Mouse (Mus musculus) gastrocnemius, postnatal 36 days (tissue): ENCODE data around the gene Cltrn. TPM values are rescaled to one million over a fixed set of nuclear protein-coding genes. Genes with fewer than 3 reads are reported as not detected.

Experiments
- DNase-seq, 2 experiments: peaks; one replicate each; pipeline ENCODE4 v3.0.0; 2022
- intact Hi-C: fragments of 180-260 bp; cut with DNase I; formaldehyde crosslinking; loops from one replicate; pipeline ENCODE4 v1.15.1; 2025
- long read RNA-seq, 2 experiments: library from polyadenylated mRNA; stranded (forward); transcript quantifications; one replicate each; pipeline ENCODE4 v2.0.0; 2021
- total RNA-seq, 2 experiments: library from RNA; stranded (reverse); gene quantifications; 2 replicates each; pipeline ENCODE4 v1.2.3; 2021

The Cltrn gene
- not detected for total RNA-seq
- long read RNA-seq, experiment 1, result 0 reads
- long read RNA-seq, experiment 2, result 0 reads

GRCm38 (mm10) chrX:164088582-164088981, at the start of gene Cltrn:
TSS of gene Cltrn (plus strand) at chrX:164088830.
- no peak for DNase-seq
- intact Hi-C loops, result no loop called here

- intact Hi-C loops, result no loop called here
- DNase-seq, result no peak
These were observed 49.7 kb upstream of the Cltrn start for GRCm38 (mm10) chrX:164038882-164039281.

- DNase-seq, result no peak
- intact Hi-C loops, result no loop called here
These were observed 46.6 kb upstream of the Cltrn start for GRCm38 (mm10) chrX:164042069-164042468.

GRCm38 (mm10) chrX:164046736-164047135, 41.9 kb upstream of the Cltrn start:
- intact Hi-C loops, result no loop called here
- no peak for DNase-seq

GRCm38 (mm10) chrX:164055726-164056125, 32.9 kb upstream of the Cltrn start:
- intact Hi-C loops, result no loop called here
- no peak for DNase-seq

- intact Hi-C loops, result no loop called here
These were observed 30.1 kb upstream of the Cltrn start for GRCm38 (mm10) chrX:164058523-164058922.

GRCm38 (mm10) chrX:164059070-164059469, 29.6 kb upstream of the Cltrn start:
- intact Hi-C loops, result no loop called here
- DNase-seq, result no peak

More at GRCm38 (mm10) chrX:164058523-164058922, 30.1 kb upstream of the Cltrn start:
- no peak for DNase-seq

GRCm38 (mm10) chrX:164066185-164066584, 22.4 kb upstream of the Cltrn start:
- DNase-seq, result peak; percentile 14 to 48
- intact Hi-C loops, result loop anchor here (10.0 kb wide), 2 partner anchors 101 to 1151 kb away; no protein-coding TSS in a partner anchor

GRCm38 (mm10) chrX:164068968-164069367, 19.7 kb upstream of the Cltrn start:
- intact Hi-C loops, result loop anchor here (10.0 kb wide), 2 partner anchors 104 to 1154 kb away; no protein-coding TSS in a partner anchor
- no peak for DNase-seq

GRCm38 (mm10) chrX:164076040-164076775, 12.4 kb upstream of the Cltrn start, which contains the start of gene Siah1b:
TSS of gene Siah1b (minus strand) at chrX:164076493.
- peak; percentile 85 to 87 for DNase-seq
- intact Hi-C loops, result no loop called here

GRCm38 (mm10) chrX:164082030-164082429, 6.6 kb upstream of the Cltrn start:
- intact Hi-C loops, result no loop called here

GRCm38 (mm10) chrX:164089916-164090315, 1.3 kb downstream of the Cltrn start:
- DNase-seq, result no peak
- intact Hi-C loops, result no loop called here

More at GRCm38 (mm10) chrX:164082030-164082429, 6.6 kb upstream of the Cltrn start:
- no peak for DNase-seq

- intact Hi-C loops, result no loop called here
- no peak for DNase-seq
These were observed 3.9 kb downstream of the Cltrn start for GRCm38 (mm10) chrX:164092300-164093169.

GRCm38 (mm10) chrX:164093435-164093834, 4.8 kb downstream of the Cltrn start:
- intact Hi-C loops, result no loop called here
- no peak for DNase-seq

- intact Hi-C loops, result no loop called here
- DNase-seq, result no peak
These were observed 7.2 kb downstream of the Cltrn start for GRCm38 (mm10) chrX:164095838-164096237.

GRCm38 (mm10) chrX:164101483-164101882, 12.9 kb downstream of the Cltrn start:
- intact Hi-C loops, result no loop called here

GRCm38 (mm10) chrX:164102198-164102597, 13.6 kb downstream of the Cltrn start:
- intact Hi-C loops, result no loop called here
- no peak for DNase-seq

More at GRCm38 (mm10) chrX:164101483-164101882, 12.9 kb downstream of the Cltrn start:
- no peak for DNase-seq

GRCm38 (mm10) chrX:164102656-164103055, 14.0 kb downstream of the Cltrn start:
- intact Hi-C loops, result no loop called here
- DNase-seq, result no peak

GRCm38 (mm10) chrX:164111146-164111545, 22.5 kb downstream of the Cltrn start:
- DNase-seq, result no peak
- intact Hi-C loops, result no loop called here

GRCm38 (mm10) chrX:164113744-164114143, 25.1 kb downstream of the Cltrn start:
- intact Hi-C loops, result no loop called here
- no peak for DNase-seq

- intact Hi-C loops, result no loop called here
- DNase-seq, result no peak
These were observed 35.3 kb downstream of the Cltrn start for GRCm38 (mm10) chrX:164123942-164124341.
